Mouse (Mus musculus) spleen, adult 2 months (tissue): ENCODE results near the gene Cntn2.

Source experiments
- CTCF ChIP-seq: fragments of 200-500 bp; IDR thresholded peaks from 2 replicates; pipeline ENCODE4 v1.5.1; 2011; ENCODE audit warnings: mild to moderate bottlenecking, inconsistent platforms; ENCODE audit not compliant: insufficient read depth, insufficient read length, insufficient replicate concordance; ENCODE audit errors: extremely low read depth
- POLR2A ChIP-seq: fragments of 200-500 bp; IDR thresholded peaks from 2 replicates; pipeline ENCODE4 v1.6.1; 2011; ENCODE audit warnings: low read depth, low read length, inconsistent platforms

DNA sequence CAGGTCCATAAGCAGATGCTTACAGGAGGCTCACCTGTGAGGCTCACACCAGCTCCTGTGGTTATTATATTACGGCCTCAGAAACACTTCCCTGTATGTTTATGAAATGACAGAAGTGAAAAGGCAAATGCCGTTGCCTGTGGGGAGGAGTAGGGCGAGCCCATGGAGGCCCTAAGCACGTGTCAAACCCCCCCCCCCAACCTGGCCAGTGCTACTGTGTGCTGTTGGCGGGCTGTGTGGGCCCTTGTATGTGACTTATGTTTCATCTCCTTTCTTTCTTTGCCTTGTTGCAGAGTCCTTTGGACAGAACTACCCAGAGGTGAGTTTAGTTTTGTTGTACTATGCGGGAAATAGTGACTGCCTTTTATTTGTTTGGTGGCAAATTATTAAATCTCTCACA, 59.3 kb downstream of the Cntn2 start:
- TF ChIP-seq POLR2A (no peak), CTCF (no peak)
